Mouse (Mus musculus) forebrain, embryonic 16.5 days (tissue): Measurements from ENCODE around the gene Bcl2l1. TPM values are rescaled to one million over a fixed set of nuclear protein-coding genes. Genes with fewer than 3 reads are reported as not detected.

ENCODE experiments used
- ATAC-seq: fragments of 200-750 bp; cut with Nextera tagmentation; 2 replicates; pipeline ENCODE4 v1.8.0; 2017; ENCODE audit warnings: mild to moderate bottlenecking, moderate library complexity
- H3K27ac ChIP-seq: fragments of 300-500 bp; sonication (generic); 2 replicates; pipeline ENCODE4 v1.5.1; 2014; ENCODE audit warnings: low read length, control low read depth
- H3K27me3 ChIP-seq: fragments of 300-500 bp; sonication (generic); replicated peaks from 2 replicates; pipeline ENCODE4 v1.6.1; 2014; ENCODE audit warnings: low read length; ENCODE audit not compliant: control insufficient read depth, insufficient read depth
- H3K36me3 ChIP-seq: fragments of 300-500 bp; sonication (generic); 2 replicates; pipeline ENCODE4 v1.6.1; 2014; ENCODE audit not compliant: control insufficient read depth, insufficient read depth
- H3K4me1 ChIP-seq: fragments of 300-500 bp; sonication (generic); replicated peaks from 2 replicates; pipeline ENCODE4 v1.6.1; 2014; ENCODE audit warnings: low read length; ENCODE audit not compliant: control insufficient read depth, insufficient read depth
- H3K4me2 ChIP-seq: fragments of 300-500 bp; sonication (generic); 2 replicates; pipeline ENCODE4 v1.6.1; 2014; ENCODE audit warnings: mild to moderate bottlenecking, low read length, control low read depth
- H3K4me3 ChIP-seq: fragments of 300-500 bp; sonication (generic); replicated peaks from 2 replicates; pipeline ENCODE4 v1.5.1; 2014; ENCODE audit warnings: mild to moderate bottlenecking, low read length, control low read depth
- H3K9ac ChIP-seq: fragments of 300-500 bp; sonication (generic); replicated peaks from 2 replicates; pipeline ENCODE4 v1.6.1; 2014; ENCODE audit warnings: low read depth, low read length, control low read depth
- H3K9me3 ChIP-seq: fragments of 300-500 bp; sonication (generic); 2 replicates; pipeline ENCODE4 v1.6.1; 2016; ENCODE audit warnings: low read length; ENCODE audit not compliant: control insufficient read depth
- WGBS: fragments of 180-500 bp; shearing (Covaris S2); extraction: QIAGEN DNeasy Blood & Tissue Kit; methylation state at CpG from one replicate; pipeline ENCODE4 v1.1.7; 2014; 5-methylcytosine and 5-hydroxymethylcytosine counted together
- polyA plus RNA-seq: library from polyadenylated mRNA; unstranded; fragments of >200 nt; fragmentation: Nextera tagmentation; extraction: Ambion mirVana; gene quantifications from 2 replicates; pipeline ENCODE4 v1.2.1, GENCODE M21; 2015

Gene Bcl2l1
- polyA plus RNA-seq, 1 experiment from 2014 or later: 188 TPM

DNA sequence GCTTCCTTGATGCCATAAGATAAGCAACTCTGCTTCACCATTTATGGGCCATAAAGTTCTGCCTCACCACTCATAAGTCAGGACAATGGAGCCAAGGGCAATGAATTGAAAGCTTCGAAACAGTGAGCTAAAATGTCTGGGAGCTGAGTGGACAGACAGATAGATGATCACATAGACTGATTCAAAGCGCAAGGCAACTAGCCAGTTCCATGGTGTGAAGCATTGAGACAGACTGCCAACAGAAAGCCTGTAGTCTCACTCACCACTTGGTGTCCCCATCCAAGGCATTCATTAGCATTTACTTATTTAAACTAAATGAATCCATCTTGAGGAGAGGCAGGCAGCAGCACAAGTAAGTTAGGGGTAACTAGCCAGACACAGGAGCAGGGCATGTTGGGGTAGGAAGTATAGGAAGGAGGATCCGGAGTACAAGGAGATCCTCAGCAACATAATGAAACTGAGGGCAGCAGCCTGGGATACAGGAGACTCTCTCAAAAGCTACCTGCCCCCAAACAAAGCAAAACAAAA lies 12.4 kb downstream of the Bcl2l1 start:
- no peaks in the 10 kb centered on the region for H3K27me3 ChIP-seq
- no peak overlapping the region for H3K9ac ChIP-seq
- 0 out of 2 replicates have a peak, but pooled peaks cover 2% of the 10 kb centered on the region for H3K36me3 ChIP-seq
- 92% methylated on average over 3 of the region's 3 CpGs for WGBS
- H3K4me2 ChIP-seq: no peak overlapping the region
- H3K27ac ChIP-seq: no peak overlapping the region
- H3K4me3 ChIP-seq: no peak overlapping the region
- H3K4me1 ChIP-seq: peaks cover 35% of the 10 kb centered on the region
- H3K9me3 ChIP-seq: no peaks in the 10 kb centered on the region
- ATAC-seq: no peak

DNA sequence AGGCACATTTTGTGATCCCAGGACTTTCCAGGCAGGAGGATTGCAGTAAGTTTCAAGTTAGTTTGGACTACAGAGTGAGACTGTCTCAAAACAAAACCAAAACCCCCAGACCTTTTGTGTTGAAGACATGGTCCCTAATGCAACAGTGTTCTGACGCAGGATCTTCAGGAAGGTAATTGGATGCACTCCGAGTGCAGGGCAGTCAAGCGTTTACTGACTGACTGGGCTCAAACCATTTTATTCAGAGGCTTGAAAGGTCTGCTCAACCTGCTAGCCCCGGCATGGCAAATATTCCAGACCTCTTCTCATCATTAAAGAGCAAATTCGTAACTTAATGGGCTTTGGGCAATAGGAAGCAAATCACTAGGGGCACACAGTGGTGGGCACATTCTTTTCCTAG lies 12.8 kb downstream of the Bcl2l1 start:
- no peaks in the 10 kb centered on the region for H3K27me3 ChIP-seq
- H3K4me2 ChIP-seq: no peak overlapping the region
- 42% methylated on average over 5 of the region's 5 CpGs for WGBS
- peaks cover 33% of the 10 kb centered on the region for H3K4me1 ChIP-seq
- H3K36me3 ChIP-seq: 0 out of 2 replicates have a peak, but pooled peaks cover 2% of the 10 kb centered on the region
- H3K4me3 ChIP-seq: no peak overlapping the region
- ATAC-seq: no peak
- no peak overlapping the region for H3K27ac ChIP-seq
- H3K9me3 ChIP-seq: no peaks in the 10 kb centered on the region
- no peak overlapping the region for H3K9ac ChIP-seq

DNA sequence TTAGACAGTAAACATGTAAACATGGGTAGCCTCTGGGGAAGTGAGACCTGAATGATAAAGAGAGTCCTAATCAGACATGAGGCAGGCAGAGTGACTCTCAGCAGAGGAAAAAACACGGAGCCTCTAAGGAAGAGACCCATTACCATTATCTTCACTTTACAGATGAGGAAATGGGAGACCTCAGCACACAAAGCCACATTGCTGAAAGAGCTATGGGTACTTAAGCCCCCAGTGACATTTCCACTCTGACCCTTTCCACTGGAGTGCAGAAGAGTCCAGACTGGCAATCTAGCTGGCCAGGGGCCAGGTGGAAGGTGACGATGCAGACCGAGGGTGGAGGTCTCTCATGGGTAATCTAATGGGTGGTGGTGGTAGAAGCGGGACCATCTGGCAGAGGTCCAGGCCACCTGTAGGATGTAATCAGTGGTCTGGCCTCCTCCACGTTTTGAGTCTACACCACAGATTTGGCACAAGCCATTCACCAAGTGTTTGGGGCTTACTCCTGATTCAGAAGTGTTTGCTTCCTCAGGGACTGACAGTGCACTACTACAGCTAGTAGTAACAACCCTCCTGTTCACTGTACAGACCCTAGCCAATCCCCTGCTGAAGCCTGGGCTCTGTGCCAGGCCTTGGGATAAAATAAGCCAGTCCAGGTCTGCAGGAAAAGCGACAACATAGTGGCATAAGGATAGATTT lies 13.8 kb downstream of the Bcl2l1 start:
- 25% methylated on average over 6 of the region's 6 CpGs for WGBS
- Histone ChIP-seq H3K4me3 (no peak overlapping the region), H3K36me3 (0 out of 2 replicates have a peak, but pooled peaks cover 2% of the 10 kb centered on the region), H3K27me3 (no peaks in the 10 kb centered on the region), H3K9ac (no peak overlapping the region), H3K27ac (peak overlapping the region; percentile 5; the same call in 1 of the 2 replicates), H3K4me2 (no peak overlapping the region), H3K4me1 (peaks cover 33% of the 10 kb centered on the region), H3K9me3 (no peaks in the 10 kb centered on the region)
- peak; percentile 77 for ATAC-seq

DNA sequence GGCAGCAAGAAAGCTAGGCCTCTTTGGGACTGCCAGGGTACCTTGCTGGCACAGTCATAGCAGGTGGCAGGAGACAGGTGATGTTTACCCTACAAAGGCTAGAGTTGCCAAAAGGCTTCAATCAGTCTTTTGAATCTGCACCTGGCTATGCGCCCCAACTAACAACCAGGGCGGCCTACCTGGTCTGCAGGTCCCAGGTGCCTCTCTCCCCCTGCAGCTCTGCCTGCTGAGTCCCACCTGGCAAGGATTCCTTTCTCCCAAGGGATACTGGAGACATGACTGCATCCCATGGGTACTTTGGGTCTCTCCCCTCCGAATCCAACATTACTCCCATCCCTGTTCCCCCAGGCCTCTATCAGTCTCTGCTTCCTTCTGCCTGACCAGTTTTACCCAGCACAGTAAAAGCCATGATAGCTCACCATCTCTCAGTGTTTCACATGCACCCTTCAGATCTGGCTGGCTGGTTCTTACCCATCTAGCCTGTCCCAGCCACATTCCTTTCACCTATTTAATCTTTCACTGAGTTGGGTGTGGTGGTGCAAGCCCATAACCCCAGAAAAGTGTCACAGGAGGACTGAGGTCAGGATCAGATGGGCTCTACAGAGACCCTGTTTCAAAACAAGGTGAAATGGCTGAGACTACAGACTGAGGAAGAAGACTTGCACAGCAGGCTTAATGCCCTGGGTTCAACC lies 14.7 kb downstream of the Bcl2l1 start:
- Histone ChIP-seq H3K9me3 (no peaks in the 10 kb centered on the region), H3K9ac (no peak overlapping the region), H3K4me2 (no peak overlapping the region), H3K4me1 (peaks cover 33% of the 10 kb centered on the region), H3K36me3 (0 out of 2 replicates have a peak, but pooled peaks cover 2% of the 10 kb centered on the region), H3K27me3 (no peaks in the 10 kb centered on the region), H3K4me3 (no peak overlapping the region), H3K27ac (no peak overlapping the region)
- WGBS: 70% methylated on average over 3 of the region's 3 CpGs
- ATAC-seq: no peak

DNA sequence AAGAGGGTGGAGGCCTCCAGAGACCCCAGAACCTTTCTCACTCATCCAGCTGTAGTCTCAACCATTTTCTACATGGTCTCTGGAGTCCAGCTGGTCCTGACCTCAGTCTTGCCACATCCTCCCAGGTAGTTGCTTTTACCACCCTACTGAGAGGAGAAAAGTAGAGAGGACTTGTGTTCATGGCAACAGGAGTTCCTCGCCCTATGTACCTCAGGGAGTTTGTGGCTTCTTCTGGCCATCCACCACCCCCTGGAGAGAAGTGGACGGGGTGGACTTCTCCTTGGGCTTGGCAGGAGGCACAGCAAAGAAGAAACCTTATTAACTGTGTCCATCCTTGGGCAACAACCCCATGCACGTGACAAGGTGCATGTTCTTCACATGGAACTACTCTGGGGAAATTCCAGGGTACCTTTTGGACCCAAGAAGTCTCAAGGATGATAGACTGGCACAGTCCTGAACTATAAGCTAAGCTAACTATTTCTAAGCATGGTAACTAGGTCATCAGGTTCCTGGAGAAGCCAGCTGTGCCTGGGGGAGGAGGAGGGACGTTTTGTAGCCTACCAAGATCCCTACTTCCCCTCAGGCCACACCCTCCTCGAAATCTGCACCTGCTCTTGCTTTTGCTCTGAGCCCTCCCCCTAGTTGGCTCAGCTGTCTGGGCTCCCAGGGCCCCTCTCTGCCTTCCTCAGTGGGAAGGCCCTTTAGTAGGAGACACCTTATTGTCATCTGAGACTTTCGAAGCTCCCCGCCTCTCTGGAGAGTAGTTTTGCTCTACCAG lies 15.5 kb downstream of the Bcl2l1 start:
- 75% methylated on average over 7 of the region's 7 CpGs for WGBS
- no peak overlapping the region for H3K9ac ChIP-seq
- no peak overlapping the region for H3K27ac ChIP-seq
- H3K4me3 ChIP-seq: no peak overlapping the region
- H3K4me1 ChIP-seq: peaks cover 34% of the 10 kb centered on the region
- H3K9me3 ChIP-seq: no peaks in the 10 kb centered on the region
- H3K4me2 ChIP-seq: no peak overlapping the region
- no peak for ATAC-seq
- H3K27me3 ChIP-seq: no peaks in the 10 kb centered on the region
- H3K36me3 ChIP-seq: 0 out of 2 replicates have a peak, but pooled peaks cover 2% of the 10 kb centered on the region

GRCm38 (mm10) chr2:152814213-152814874 lies 17.2 kb downstream of the Bcl2l1 start:
- no peak overlapping the region for H3K4me3 ChIP-seq
- no peak overlapping the region for H3K27ac ChIP-seq
- 91% methylated on average over 6 of the region's 6 CpGs for WGBS
- no peak overlapping the region for H3K4me2 ChIP-seq
- no peaks in the 10 kb centered on the region for H3K27me3 ChIP-seq
- H3K9ac ChIP-seq: no peak overlapping the region
- ATAC-seq: no peak
- no peaks in the 10 kb centered on the region for H3K9me3 ChIP-seq
- 0 out of 2 replicates have a peak, but pooled peaks cover 2% of the 10 kb centered on the region for H3K36me3 ChIP-seq
- peaks cover 19% of the 10 kb centered on the region for H3K4me1 ChIP-seq

DNA sequence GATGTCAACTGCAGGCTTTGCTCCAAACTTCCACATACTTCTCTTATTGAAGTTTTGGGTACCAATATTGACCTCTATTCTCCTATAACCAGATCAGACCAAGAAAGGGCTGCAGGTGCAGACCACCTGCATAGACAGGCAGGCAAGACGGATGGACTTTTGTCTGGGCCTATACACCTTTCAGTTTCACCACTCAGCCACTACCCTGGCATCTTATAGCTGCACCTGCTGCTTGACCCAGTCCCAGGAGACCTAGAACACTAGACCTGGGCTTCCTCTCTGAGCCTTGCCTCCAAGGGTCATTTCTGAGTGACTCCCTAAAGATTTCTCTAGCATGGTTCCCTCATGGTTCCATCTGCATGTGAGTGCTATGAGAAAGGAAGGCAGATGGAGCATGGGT lies 18.3 kb downstream of the Bcl2l1 start:
- Histone ChIP-seq H3K27ac (no peak overlapping the region), H3K4me3 (no peak overlapping the region), H3K9me3 (no peaks in the 10 kb centered on the region), H3K27me3 (no peaks in the 10 kb centered on the region), H3K4me1 (peaks cover 15% of the 10 kb centered on the region), H3K4me2 (no peak overlapping the region), H3K36me3 (no peaks in the 10 kb centered on the region), H3K9ac (no peak overlapping the region)
- ATAC-seq: no peak
- 90% methylated on average over 1 of the region's 1 CpGs for WGBS

GRCm38 (mm10) chr2:152811336-152812165 lies 20.0 kb downstream of the Bcl2l1 start:
- H3K27me3 ChIP-seq: no peaks in the 10 kb centered on the region
- no peaks in the 10 kb centered on the region for H3K36me3 ChIP-seq
- H3K4me3 ChIP-seq: no peak overlapping the region
- H3K27ac ChIP-seq: no peak overlapping the region
- H3K9me3 ChIP-seq: no peaks in the 10 kb centered on the region
- ATAC-seq: no peak
- H3K4me2 ChIP-seq: no peak overlapping the region
- 38% methylated on average over 3 of the region's 3 CpGs for WGBS
- H3K9ac ChIP-seq: no peak overlapping the region
- H3K4me1 ChIP-seq: 0 out of 2 replicates have a peak, but pooled peaks cover 4% of the 10 kb centered on the region
